Mouse (Mus musculus) leukemia stem cell, adult 10-12 weeks (primary cell): ENCODE measurements around the gene Olfr1463. TPM values are rescaled to one million over a fixed set of nuclear protein-coding genes. Genes with fewer than 3 reads are reported as not detected.

Experiments
- polyA plus RNA-seq: library from polyadenylated mRNA; stranded (reverse); fragments of >175 nt; gene quantifications from 2 replicates; pipeline ENCODE4 v1.2.3, GENCODE M21; 2012; ENCODE audit warnings: low replicate concordance

Olfr1463 gene
- polyA plus RNA-seq = not detected in 2 replicates

GRCm38 (mm10) chr19:13231028-13231427 is at the start of gene Olfr1463:
Gene Olfr1463 (plus strand): TSS chr19:13231328.

GRCm38 (mm10) chr19:13185434-13185833 is 45.7 kb upstream of the Olfr1463 start, which contains the start of gene Olfr1462:
Gene Olfr1462 (plus strand): TSS chr19:13185734.

Other genes with a start within 250 kb of the Olfr1463 start
- not detected in 2 replicates for gene Olfr1451, start 236.3 kb upstream of the Olfr1463 start, polyA plus RNA-seq
- gene Olfr1453, start 203.0 kb upstream of the Olfr1463 start, polyA plus RNA-seq = not detected in 2 replicates
- not detected in 2 replicates for gene Olfr1454, start 170.7 kb upstream of the Olfr1463 start, polyA plus RNA-seq
- not detected in 2 replicates for gene Olfr1457, start 133.4 kb upstream of the Olfr1463 start, polyA plus RNA-seq
- not detected in 2 replicates for gene Olfr1458, start 124.6 kb upstream of the Olfr1463 start, polyA plus RNA-seq
- not detected in 2 replicates for gene Olfr1459, start 81.8 kb upstream of the Olfr1463 start, polyA plus RNA-seq
- not detected in 2 replicates for gene Olfr1461, start 68.3 kb upstream of the Olfr1463 start, polyA plus RNA-seq
- not detected in 2 replicates for gene Olfr1462, start 45.6 kb upstream of the Olfr1463 start, polyA plus RNA-seq
- not detected in 2 replicates for gene Olfr1465, start 84.2 kb downstream of the Olfr1463 start, polyA plus RNA-seq
- not detected in 2 replicates for gene Olfr1466, start 107.5 kb downstream of the Olfr1463 start, polyA plus RNA-seq
- 0.19 TPM in 1 of 2 replicates, not detected in the other for gene Olfr1467, start 130.9 kb downstream of the Olfr1463 start, polyA plus RNA-seq
- gene Olfr1469, start 176.5 kb downstream of the Olfr1463 start, polyA plus RNA-seq = not detected in 2 replicates
- 0.09 TPM in 1 of 2 replicates, not detected in the other for gene Olfr1471, start 212.1 kb downstream of the Olfr1463 start, polyA plus RNA-seq
- gene Olfr1472, start 224.8 kb downstream of the Olfr1463 start, polyA plus RNA-seq = not detected in 2 replicates
- gene Olfr1474, start 238.2 kb downstream of the Olfr1463 start, polyA plus RNA-seq = not detected in 2 replicates
- gene Olfr1475, start 248.9 kb downstream of the Olfr1463 start, polyA plus RNA-seq = not detected in 2 replicates